Mouse (Mus musculus) hindbrain, embryonic 11.5 days (tissue): ENCODE data around the gene Mfsd12. TPM values are rescaled to one million over a fixed set of nuclear protein-coding genes. Genes with fewer than 3 reads are reported as not detected.

Experiments
- polyA plus RNA-seq: library from polyadenylated mRNA; unstranded; fragments of >200 nt; fragmentation: Nextera tagmentation; extraction: Ambion mirVana; gene quantifications from 2 replicates; pipeline ENCODE4 v1.2.1, GENCODE M21; 2014

Mfsd12 gene
- polyA plus RNA-seq, 1 experiment from 2014 or later, result 3.9 TPM

Other genes starting within 250 kb of the Mfsd12 start
- gene Zbtb7a, start 222.3 kb upstream of the Mfsd12 start, polyA plus RNA-seq, result 6.6 and 7.9 TPM in 2 replicates
- 52.7 and 54.1 TPM in 2 replicates for gene Pias4, start 189.6 kb upstream of the Mfsd12 start, polyA plus RNA-seq
- gene Eef2, start 180.9 kb upstream of the Mfsd12 start, polyA plus RNA-seq, result 380 and 413 TPM in 2 replicates
- 49.9 and 53.3 TPM in 2 replicates for gene Dapk3, start 174.5 kb upstream of the Mfsd12 start, polyA plus RNA-seq
- gene 4930442H23Rik, start 173.6 kb upstream of the Mfsd12 start, polyA plus RNA-seq, result not detected in 2 replicates
- 0.08 TPM in 1 of 2 replicates, not detected in the other for gene Nmrk2, start 155.4 kb upstream of the Mfsd12 start, polyA plus RNA-seq
- 22.8 and 23.8 TPM in 2 replicates for gene Atcay, start 126.7 kb upstream of the Mfsd12 start, polyA plus RNA-seq
- gene Zfr2, start 124.3 kb upstream of the Mfsd12 start, polyA plus RNA-seq, result 3.4 and 4.3 TPM in 2 replicates
- gene Matk, start 104.6 kb upstream of the Mfsd12 start, polyA plus RNA-seq, result 3.1 and 3.3 TPM in 2 replicates
- 179 and 182 TPM in 2 replicates for gene Mrpl54, start 90.6 kb upstream of the Mfsd12 start, polyA plus RNA-seq
- 32.1 and 33.5 TPM in 2 replicates for gene Apba3, start 90.5 kb upstream of the Mfsd12 start, polyA plus RNA-seq
- gene Tjp3, start 65.9 kb upstream of the Mfsd12 start, polyA plus RNA-seq, result 3.8 and 3.9 TPM in 2 replicates
- gene Pip5k1c, start 64.5 kb upstream of the Mfsd12 start, polyA plus RNA-seq, result 46.3 and 47.0 TPM in 2 replicates
- gene Cactin, start 36.4 kb upstream of the Mfsd12 start, polyA plus RNA-seq, result 26.0 and 28.9 TPM in 2 replicates
- gene Tbxa2r, start 28.8 kb upstream of the Mfsd12 start, polyA plus RNA-seq, result 2.3 TPM in 2 replicates
- gene Gipc3, start 14.2 kb upstream of the Mfsd12 start, polyA plus RNA-seq, result not detected in 2 replicates
- gene Hmg20b, start 7.0 kb upstream of the Mfsd12 start, polyA plus RNA-seq, result 90.2 and 100 TPM in 2 replicates
- gene 4930404N11Rik, start 8.3 kb downstream of the Mfsd12 start, polyA plus RNA-seq, result 0.47 TPM in 1 of 2 replicates, not detected in the other
- gene Fzr1, start 21.0 kb downstream of the Mfsd12 start, polyA plus RNA-seq, result 83.0 and 92.1 TPM in 2 replicates
- 44.8 and 52.6 TPM in 2 replicates for gene Dohh, start 26.9 kb downstream of the Mfsd12 start, polyA plus RNA-seq
- gene Gm48551, start 27.0 kb downstream of the Mfsd12 start, polyA plus RNA-seq, result 2.2 and 3.2 TPM in 2 replicates
- gene Gm48552, start 31.5 kb downstream of the Mfsd12 start, polyA plus RNA-seq, result 0.49 and 1.0 TPM in 2 replicates
- 2.7 and 4.1 TPM in 2 replicates for gene Smim24, start 35.6 kb downstream of the Mfsd12 start, polyA plus RNA-seq
- 10.9 and 11.9 TPM in 2 replicates for gene Nfic, start 98.1 kb downstream of the Mfsd12 start, polyA plus RNA-seq
- gene Celf5, start 125.2 kb downstream of the Mfsd12 start, polyA plus RNA-seq, result 12.7 and 13.7 TPM in 2 replicates
- gene Ncln, start 138.9 kb downstream of the Mfsd12 start, polyA plus RNA-seq, result 43.5 and 46.9 TPM in 2 replicates
- 0.15 and 0.24 TPM in 2 replicates for gene S1pr4, start 142.6 kb downstream of the Mfsd12 start, polyA plus RNA-seq
- gene Gna15, start 166.7 kb downstream of the Mfsd12 start, polyA plus RNA-seq, result 0.56 and 0.66 TPM in 2 replicates
- gene Gna11, start 187.7 kb downstream of the Mfsd12 start, polyA plus RNA-seq, result 57.3 and 61.7 TPM in 2 replicates
- gene Aes, start 202.0 kb downstream of the Mfsd12 start, polyA plus RNA-seq, result 264 and 280 TPM in 2 replicates
- gene Tle2, start 217.1 kb downstream of the Mfsd12 start, polyA plus RNA-seq, result 7.2 and 8.8 TPM in 2 replicates
- 5.1 and 7.7 TPM in 2 replicates for gene Tle6, start 243.6 kb downstream of the Mfsd12 start, polyA plus RNA-seq
- 0.77 and 1.2 TPM in 2 replicates for gene BC025920, start 248.8 kb downstream of the Mfsd12 start, polyA plus RNA-seq